Mouse (Mus musculus): Measurements from ENCODE around the gene Tcf7. TPM values are rescaled to one million over a fixed set of nuclear protein-coding genes. Genes with fewer than 3 reads are reported as not detected.

Gene Tcf7
- polyA plus RNA-seq, 1 experiment from 2014 or later = 9.2 TPM

GRCm38 (mm10) chr11:52234509-52234908 lies 48.3 kb downstream of the Tcf7 start:
- ATAC-seq (replicated peaks; ENCODE audit: insufficient number of reproducible peaks, low FRiP score, low TSS enrichment, low read depth) (no peak), DNase-seq (ENCODE audit: low spot score) (no peak)
- Histone ChIP-seq H3K27me3 (ENCODE audit: control insufficient read depth, insufficient read depth, low read length) (no peaks in the 10 kb centered on the region), H3K27ac (replicated peaks; ENCODE audit: low read depth, low read length) (no peak overlapping the region), H3K4me2 (ENCODE audit: low read depth, low read length) (no peak overlapping the region), H3K9ac (replicated peaks; ENCODE audit: low read length) (no peak overlapping the region), H3K4me1 (ENCODE audit: control insufficient read depth, insufficient read depth, low read length) (0 out of 2 replicates have a peak, but pooled peaks cover 3% of the 10 kb centered on the region), H3K9me3 (replicated peaks; ENCODE audit: control insufficient read depth, low read length) (no peaks in the 10 kb centered on the region), H3K36me3 (replicated peaks; ENCODE audit: control insufficient read depth, insufficient read depth, low read depth, low read length) (no peaks in the 10 kb centered on the region; the same call in 1 of the 2 replicates), H3K4me3 (ENCODE audit: low read depth, low read length) (no peak overlapping the region)

DNA sequence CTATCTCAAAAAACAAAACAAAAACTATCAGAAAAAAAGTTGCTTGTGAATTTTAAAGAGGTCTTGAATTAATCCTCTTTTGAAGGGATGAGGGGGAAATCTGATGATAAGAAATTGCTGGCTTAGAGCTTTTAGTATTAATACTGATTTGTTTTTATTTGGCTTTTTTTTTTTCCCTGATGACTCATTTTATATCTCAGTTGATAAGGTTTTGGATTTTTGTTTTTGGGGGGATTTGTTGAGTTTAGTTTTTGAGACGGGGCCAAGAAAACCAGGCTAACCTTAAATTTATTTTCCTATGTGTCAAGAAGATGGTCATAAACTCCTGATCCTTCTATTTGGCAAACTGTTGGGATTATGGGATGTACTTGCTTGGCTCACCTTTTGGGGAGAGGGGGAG lies 48.9 kb downstream of the Tcf7 start:
- H3K36me3 ChIP-seq (replicated peaks; ENCODE audit: control insufficient read depth, insufficient read depth, low read depth, low read length) = no peaks in the 10 kb centered on the region; the same call in 1 of the 2 replicates
- no peak overlapping the region for H3K27ac ChIP-seq (replicated peaks; ENCODE audit: low read depth, low read length)
- no peak overlapping the region for H3K4me3 ChIP-seq (ENCODE audit: low read depth, low read length)
- no peaks in the 10 kb centered on the region for H3K9me3 ChIP-seq (replicated peaks; ENCODE audit: control insufficient read depth, low read length)
- ATAC-seq (replicated peaks; ENCODE audit: insufficient number of reproducible peaks, low FRiP score, low TSS enrichment, low read depth) (no peak), DNase-seq (ENCODE audit: low spot score) (no peak)
- H3K27me3 ChIP-seq (ENCODE audit: control insufficient read depth, insufficient read depth, low read length) = no peaks in the 10 kb centered on the region
- no peak overlapping the region for H3K9ac ChIP-seq (replicated peaks; ENCODE audit: low read length)
- H3K4me2 ChIP-seq (ENCODE audit: low read depth, low read length) = no peak overlapping the region
- H3K4me1 ChIP-seq (ENCODE audit: control insufficient read depth, insufficient read depth, low read length) = 0 out of 2 replicates have a peak, but pooled peaks cover 3% of the 10 kb centered on the region
- 91% methylated on average over 1 of the region's 1 CpGs for WGBS

GRCm38 (mm10) chr11:52233043-52233653 lies 49.7 kb downstream of the Tcf7 start:
- H3K4me2 ChIP-seq (ENCODE audit: low read depth, low read length) = peak overlapping the region; percentile 49
- no peak overlapping the region for H3K9ac ChIP-seq (replicated peaks; ENCODE audit: low read length)
- no peaks in the 10 kb centered on the region; the same call in 1 of the 2 replicates for H3K36me3 ChIP-seq (replicated peaks; ENCODE audit: control insufficient read depth, insufficient read depth, low read depth, low read length)
- H3K4me1 ChIP-seq (ENCODE audit: control insufficient read depth, insufficient read depth, low read length) = 0 out of 2 replicates have a peak, but pooled peaks cover 3% of the 10 kb centered on the region
- no peak for DNase-seq (ENCODE audit: low spot score)
- H3K27ac ChIP-seq (replicated peaks; ENCODE audit: low read depth, low read length) = no peak overlapping the region
- H3K4me3 ChIP-seq (ENCODE audit: low read depth, low read length) = peak overlapping the region; percentile 99
- no peaks in the 10 kb centered on the region for H3K9me3 ChIP-seq (replicated peaks; ENCODE audit: control insufficient read depth, low read length)
- ATAC-seq (replicated peaks; ENCODE audit: insufficient number of reproducible peaks, low FRiP score, low TSS enrichment, low read depth) = no peak
- H3K27me3 ChIP-seq (ENCODE audit: control insufficient read depth, insufficient read depth, low read length) = no peaks in the 10 kb centered on the region
- WGBS = 30% methylated on average over 3 of the region's 3 CpGs

DNA sequence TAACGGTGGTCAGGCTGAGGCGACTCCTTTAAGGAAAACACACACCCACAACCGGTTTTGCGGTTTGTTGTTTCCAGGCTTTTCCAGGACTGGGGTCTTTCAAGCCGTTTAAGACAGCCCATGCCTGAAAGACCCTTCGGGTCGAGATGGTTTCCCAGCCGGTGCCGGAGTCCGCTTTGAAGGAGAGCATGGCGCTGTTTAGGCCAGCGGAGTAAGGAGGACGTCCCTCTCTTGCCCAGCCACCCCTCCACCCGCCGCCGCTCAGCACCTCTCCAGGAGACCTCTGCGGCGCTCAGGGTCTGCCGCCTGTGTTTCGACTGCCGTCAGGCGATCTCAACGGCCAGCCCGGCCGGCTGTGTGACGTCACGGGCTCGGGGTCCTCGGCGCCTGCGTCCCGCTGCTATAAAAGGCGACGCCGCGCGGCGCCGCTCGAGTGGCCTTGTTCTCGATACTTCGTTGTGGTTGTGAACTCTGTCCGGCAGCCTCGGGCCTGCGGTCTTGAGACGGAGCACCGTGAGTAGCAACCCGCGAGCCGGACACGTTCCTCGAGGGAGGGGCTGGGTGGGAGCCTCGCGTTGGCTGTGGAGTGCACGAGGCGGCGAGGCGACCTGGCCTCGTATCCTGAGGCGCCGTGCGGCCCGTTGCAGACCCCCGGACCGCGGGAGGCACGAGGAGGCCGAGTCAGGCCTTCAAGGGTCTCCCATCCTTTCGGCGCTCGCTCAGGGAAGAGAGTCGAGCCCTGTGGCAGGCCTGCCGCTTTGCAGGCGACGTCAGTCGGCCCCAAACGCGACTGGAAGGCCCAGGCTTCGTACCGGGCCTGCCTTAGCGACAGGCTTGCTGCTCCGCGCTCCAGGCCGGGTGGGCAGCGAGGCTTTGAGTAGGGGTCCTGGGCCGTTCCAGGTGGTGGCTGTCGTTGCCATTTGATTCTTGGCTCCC lies 50.9 kb downstream of the Tcf7 start, which contains the start of gene Skp1a:
Gene Skp1a, plus strand, starts transcription at position 390 of the 936 bp plus-strand sequence.
- H3K27me3 ChIP-seq (ENCODE audit: control insufficient read depth, insufficient read depth, low read length) = no peaks in the 10 kb centered on the region
- H3K27ac ChIP-seq (replicated peaks; ENCODE audit: low read depth, low read length) = peak within 1 kb of the TSS; percentile 95
- H3K36me3 ChIP-seq (replicated peaks; ENCODE audit: control insufficient read depth, insufficient read depth, low read depth, low read length) = no peaks in the 10 kb centered on the region
- H3K9me3 ChIP-seq (replicated peaks; ENCODE audit: control insufficient read depth, low read length) = no peaks in the 10 kb centered on the region
- H3K9ac ChIP-seq (replicated peaks; ENCODE audit: low read length) = peak within 1 kb of the TSS; percentile 99
- 0 out of 2 replicates have a peak, but pooled peaks cover 3% of the 10 kb centered on the region for H3K4me1 ChIP-seq (ENCODE audit: control insufficient read depth, insufficient read depth, low read length)
- ATAC-seq (replicated peaks; ENCODE audit: insufficient number of reproducible peaks, low FRiP score, low TSS enrichment, low read depth) = peak; percentile 90
- H3K4me3 ChIP-seq (ENCODE audit: low read depth, low read length) = peak within 1 kb of the TSS; percentile 99
- WGBS = under 1% methylated on average over 87 of the region's 87 CpGs
- peak; percentile 92 for DNase-seq (ENCODE audit: low spot score)
- H3K4me2 ChIP-seq (ENCODE audit: low read depth, low read length) = peak within 1 kb of the TSS; percentile 49

DNA sequence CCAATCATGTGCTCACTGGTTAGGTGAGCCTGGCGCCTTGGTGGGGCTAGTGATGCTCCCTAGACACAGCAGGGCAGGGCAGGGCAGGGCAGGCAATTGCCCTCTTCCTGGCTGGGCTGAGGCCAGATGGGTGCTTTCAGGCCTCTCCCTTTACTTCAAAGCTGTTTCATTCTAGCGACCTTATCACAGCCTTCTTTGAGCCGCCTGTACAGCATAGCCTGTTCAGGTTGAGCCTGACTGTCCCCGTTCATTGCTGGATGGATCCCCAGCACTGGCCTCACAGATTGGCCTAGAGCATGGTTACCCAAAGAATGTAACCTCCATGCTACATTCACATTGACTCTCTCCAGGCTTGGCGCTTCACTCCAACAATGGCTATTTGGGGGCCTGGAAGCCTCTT lies 52.1 kb downstream of the Tcf7 start:
- no peaks in the 10 kb centered on the region for H3K36me3 ChIP-seq (replicated peaks; ENCODE audit: control insufficient read depth, insufficient read depth, low read depth, low read length)
- 61% methylated on average over 5 of the region's 5 CpGs for WGBS
- no peaks in the 10 kb centered on the region for H3K9me3 ChIP-seq (replicated peaks; ENCODE audit: control insufficient read depth, low read length)
- H3K9ac ChIP-seq (replicated peaks; ENCODE audit: low read length) = peak overlapping the region; percentile 37
- ATAC-seq (replicated peaks; ENCODE audit: insufficient number of reproducible peaks, low FRiP score, low TSS enrichment, low read depth) (no peak), DNase-seq (ENCODE audit: low spot score) (no peak)
- H3K27ac ChIP-seq (replicated peaks; ENCODE audit: low read depth, low read length) = no peak overlapping the region
- H3K4me3 ChIP-seq (ENCODE audit: low read depth, low read length) = peak overlapping the region; percentile 99; the same call in 1 of the 2 replicates
- H3K27me3 ChIP-seq (ENCODE audit: control insufficient read depth, insufficient read depth, low read length) = no peaks in the 10 kb centered on the region
- H3K4me2 ChIP-seq (ENCODE audit: low read depth, low read length) = peak overlapping the region; percentile 49
- 0 out of 2 replicates have a peak, but pooled peaks cover 3% of the 10 kb centered on the region for H3K4me1 ChIP-seq (ENCODE audit: control insufficient read depth, insufficient read depth, low read length)

GRCm38 (mm10) chr11:52228722-52229448 lies 53.9 kb downstream of the Tcf7 start:
- ATAC-seq (replicated peaks; ENCODE audit: insufficient number of reproducible peaks, low FRiP score, low TSS enrichment, low read depth) (no peak), DNase-seq (ENCODE audit: low spot score) (no peak)
- Histone ChIP-seq H3K4me2 (ENCODE audit: low read depth, low read length) (no peak overlapping the region), H3K4me1 (ENCODE audit: control insufficient read depth, insufficient read depth, low read length) (0 out of 2 replicates have a peak, but pooled peaks cover 3% of the 10 kb centered on the region), H3K4me3 (ENCODE audit: low read depth, low read length) (no peak overlapping the region), H3K9ac (replicated peaks; ENCODE audit: low read length) (no peak overlapping the region), H3K27me3 (ENCODE audit: control insufficient read depth, insufficient read depth, low read length) (no peaks in the 10 kb centered on the region), H3K9me3 (replicated peaks; ENCODE audit: control insufficient read depth, low read length) (no peaks in the 10 kb centered on the region), H3K27ac (replicated peaks; ENCODE audit: low read depth, low read length) (no peak overlapping the region), H3K36me3 (replicated peaks; ENCODE audit: control insufficient read depth, insufficient read depth, low read depth, low read length) (no peaks in the 10 kb centered on the region)
- WGBS = 81% methylated on average over 7 of the region's 7 CpGs

- ATAC-seq (replicated peaks; ENCODE audit: insufficient number of reproducible peaks, low FRiP score, low TSS enrichment, low read depth) = no peak
- no peak for DNase-seq (ENCODE audit: low spot score)
- no peak overlapping the region for H3K4me2 ChIP-seq (ENCODE audit: low read depth, low read length)
- H3K27ac ChIP-seq (replicated peaks; ENCODE audit: low read depth, low read length) = no peak overlapping the region
- WGBS = 73% methylated on average over 13 of the region's 13 CpGs
- no peak overlapping the region for H3K4me3 ChIP-seq (ENCODE audit: low read depth, low read length)
- H3K27me3 ChIP-seq (ENCODE audit: control insufficient read depth, insufficient read depth, low read length) = no peaks in the 10 kb centered on the region
- no peaks in the 10 kb centered on the region for H3K36me3 ChIP-seq (replicated peaks; ENCODE audit: control insufficient read depth, insufficient read depth, low read depth, low read length)
- no peak overlapping the region for H3K9ac ChIP-seq (replicated peaks; ENCODE audit: low read length)
- H3K9me3 ChIP-seq (replicated peaks; ENCODE audit: control insufficient read depth, low read length) = no peaks in the 10 kb centered on the region
- H3K4me1 ChIP-seq (ENCODE audit: control insufficient read depth, insufficient read depth, low read length) = 0 out of 2 replicates have a peak, but pooled peaks cover 3% of the 10 kb centered on the region
These were observed 55.2 kb downstream of the Tcf7 start for GRCm38 (mm10) chr11:52227466-52228226.
